Mouse (Mus musculus): Measurements from ENCODE around the gene C1qbp. TPM values are rescaled to one million over a fixed set of nuclear protein-coding genes. Genes with fewer than 3 reads are reported as not detected.

C1qbp gene
- polyA plus RNA-seq, 1 experiment from 2014 or later = 274 TPM

GRCm38 (mm10) chr11:71012743-71013142 lies 29.9 kb upstream of the C1qbp start:
- Histone ChIP-seq H3K9me3 (replicated peaks; ENCODE audit: control insufficient read depth, low read length) (no peaks in the 10 kb centered on the region), H3K36me3 (ENCODE audit: control insufficient read depth, insufficient read depth, low read length) (peaks cover 20% of the 10 kb centered on the region), H3K27me3 (ENCODE audit: control insufficient read depth, insufficient read depth, low read length) (no peaks in the 10 kb centered on the region), H3K4me1 (ENCODE audit: control insufficient read depth, insufficient read depth, low read length) (no peaks in the 10 kb centered on the region), H3K4me2 (no peak overlapping the region), H3K4me3 (ENCODE audit: low read depth, low read length) (no peak overlapping the region), H3K27ac (ENCODE audit: low read depth, low read length) (no peak overlapping the region), H3K9ac (ENCODE audit: low read depth, low read length) (no peak overlapping the region)
- ATAC-seq (replicated peaks; ENCODE audit: insufficient number of reproducible peaks, low FRiP score, low TSS enrichment) = no peak
- WGBS (ENCODE audit: insufficient replicate concordance) = 92% methylated on average over 7 of the region's 7 CpGs

- no peaks in the 10 kb centered on the region for H3K27me3 ChIP-seq (ENCODE audit: control insufficient read depth, insufficient read depth, low read length)
- H3K36me3 ChIP-seq (ENCODE audit: control insufficient read depth, insufficient read depth, low read length) = peaks cover 20% of the 10 kb centered on the region
- H3K4me2 ChIP-seq = no peak overlapping the region
- no peak for ATAC-seq (replicated peaks; ENCODE audit: insufficient number of reproducible peaks, low FRiP score, low TSS enrichment)
- H3K9ac ChIP-seq (ENCODE audit: low read depth, low read length) = no peak overlapping the region
- no peak overlapping the region for H3K4me3 ChIP-seq (ENCODE audit: low read depth, low read length)
- H3K9me3 ChIP-seq (replicated peaks; ENCODE audit: control insufficient read depth, low read length) = no peaks in the 10 kb centered on the region
- no peak overlapping the region for H3K27ac ChIP-seq (ENCODE audit: low read depth, low read length)
- H3K4me1 ChIP-seq (ENCODE audit: control insufficient read depth, insufficient read depth, low read length) = peaks cover under 1% of the 10 kb centered on the region; the same call in 1 of the 2 replicates
- 87% methylated on average over 3 of the region's 3 CpGs for WGBS (ENCODE audit: insufficient replicate concordance)
Measured at GRCm38 (mm10) chr11:71008321-71008720, 25.5 kb upstream of the C1qbp start.

- H3K4me2 ChIP-seq = no peak overlapping the region
- WGBS (ENCODE audit: insufficient replicate concordance) = 80% methylated on average over 7 of the region's 7 CpGs
- no peak overlapping the region for H3K4me3 ChIP-seq (ENCODE audit: low read depth, low read length)
- peaks cover 20% of the 10 kb centered on the region for H3K36me3 ChIP-seq (ENCODE audit: control insufficient read depth, insufficient read depth, low read length)
- no peaks in the 10 kb centered on the region for H3K27me3 ChIP-seq (ENCODE audit: control insufficient read depth, insufficient read depth, low read length)
- no peaks in the 10 kb centered on the region for H3K9me3 ChIP-seq (replicated peaks; ENCODE audit: control insufficient read depth, low read length)
- peaks cover 5% of the 10 kb centered on the region; the same call in 1 of the 2 replicates for H3K4me1 ChIP-seq (ENCODE audit: control insufficient read depth, insufficient read depth, low read length)
- H3K9ac ChIP-seq (ENCODE audit: low read depth, low read length) = no peak overlapping the region
- H3K27ac ChIP-seq (ENCODE audit: low read depth, low read length) = no peak overlapping the region
- ATAC-seq (replicated peaks; ENCODE audit: insufficient number of reproducible peaks, low FRiP score, low TSS enrichment) = no peak
Measured at GRCm38 (mm10) chr11:71007831-71008230, 25.0 kb upstream of the C1qbp start.

GRCm38 (mm10) chr11:71007026-71007425 lies 24.2 kb upstream of the C1qbp start:
- Histone ChIP-seq H3K9ac (ENCODE audit: low read depth, low read length) (no peak overlapping the region), H3K4me1 (ENCODE audit: control insufficient read depth, insufficient read depth, low read length) (peaks cover 10% of the 10 kb centered on the region; the same call in 1 of the 2 replicates), H3K27me3 (ENCODE audit: control insufficient read depth, insufficient read depth, low read length) (no peaks in the 10 kb centered on the region), H3K4me3 (ENCODE audit: low read depth, low read length) (no peak overlapping the region), H3K36me3 (ENCODE audit: control insufficient read depth, insufficient read depth, low read length) (peaks cover 14% of the 10 kb centered on the region), H3K9me3 (replicated peaks; ENCODE audit: control insufficient read depth, low read length) (no peaks in the 10 kb centered on the region), H3K4me2 (no peak overlapping the region), H3K27ac (ENCODE audit: low read depth, low read length) (no peak overlapping the region)
- ATAC-seq (replicated peaks; ENCODE audit: insufficient number of reproducible peaks, low FRiP score, low TSS enrichment) = no peak
- WGBS (ENCODE audit: insufficient replicate concordance) = 90% methylated on average over 6 of the region's 6 CpGs

DNA sequence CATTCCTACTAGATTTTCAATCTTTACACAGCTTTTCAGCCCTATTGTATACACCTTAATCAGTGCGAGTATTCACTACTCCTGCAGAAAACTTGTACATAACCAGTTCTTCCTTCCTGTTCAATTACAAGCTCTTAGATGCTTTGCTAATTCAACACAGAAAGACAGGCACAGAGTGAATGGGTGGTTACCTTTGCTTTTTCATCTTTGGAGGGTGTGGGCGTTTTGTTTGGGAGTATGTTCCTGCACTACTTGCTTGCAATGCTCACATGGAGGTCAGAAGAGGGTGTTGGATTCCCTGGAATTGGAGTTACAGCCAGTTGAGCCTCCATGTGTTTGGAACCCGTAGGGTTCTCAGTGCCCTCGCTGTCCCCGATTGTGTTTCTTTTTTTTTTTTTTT lies 22.2 kb upstream of the C1qbp start:
- no peaks in the 10 kb centered on the region for H3K9me3 ChIP-seq (replicated peaks; ENCODE audit: control insufficient read depth, low read length)
- peaks cover 11% of the 10 kb centered on the region; the same call in 1 of the 2 replicates for H3K4me1 ChIP-seq (ENCODE audit: control insufficient read depth, insufficient read depth, low read length)
- WGBS (ENCODE audit: insufficient replicate concordance) = 54% methylated on average over 5 of the region's 5 CpGs
- H3K36me3 ChIP-seq (ENCODE audit: control insufficient read depth, insufficient read depth, low read length) = peaks cover 7% of the 10 kb centered on the region
- no peak overlapping the region for H3K9ac ChIP-seq (ENCODE audit: low read depth, low read length)
- ATAC-seq (replicated peaks; ENCODE audit: insufficient number of reproducible peaks, low FRiP score, low TSS enrichment) = no peak
- H3K4me3 ChIP-seq (ENCODE audit: low read depth, low read length) = peak overlapping the region; percentile 87
- peak overlapping the region; percentile 59 for H3K4me2 ChIP-seq
- H3K27ac ChIP-seq (ENCODE audit: low read depth, low read length) = no peak overlapping the region
- no peaks in the 10 kb centered on the region for H3K27me3 ChIP-seq (ENCODE audit: control insufficient read depth, insufficient read depth, low read length)

- ATAC-seq (replicated peaks; ENCODE audit: insufficient number of reproducible peaks, low FRiP score, low TSS enrichment) = peak; percentile 98
- Histone ChIP-seq H3K27me3 (ENCODE audit: control insufficient read depth, insufficient read depth, low read length) (no peaks in the 10 kb centered on the region), H3K27ac (ENCODE audit: low read depth, low read length) (peak within 1 kb of the TSS; percentile 86), H3K4me1 (ENCODE audit: control insufficient read depth, insufficient read depth, low read length) (peaks cover 11% of the 10 kb centered on the region; the same call in 1 of the 2 replicates), H3K4me3 (ENCODE audit: low read depth, low read length) (peak within 1 kb of the TSS; percentile 87), H3K9ac (ENCODE audit: low read depth, low read length) (peak within 1 kb of the TSS; percentile 78), H3K4me2 (peak within 1 kb of the TSS; percentile 95), H3K36me3 (ENCODE audit: control insufficient read depth, insufficient read depth, low read length) (peaks cover 6% of the 10 kb centered on the region), H3K9me3 (replicated peaks; ENCODE audit: control insufficient read depth, low read length) (no peaks in the 10 kb centered on the region)
- under 1% methylated on average over 35 of the region's 35 CpGs for WGBS (ENCODE audit: insufficient replicate concordance)
Measured at GRCm38 (mm10) chr11:71004316-71004773, 21.5 kb upstream of the C1qbp start, which contains the start of gene Dhx33. Dhx33 (minus strand) TSS chr11:71004437.

GRCm38 (mm10) chr11:71003611-71004315 lies 20.9 kb upstream of the C1qbp start:
- H3K27me3 ChIP-seq (ENCODE audit: control insufficient read depth, insufficient read depth, low read length) = no peaks in the 10 kb centered on the region
- H3K4me3 ChIP-seq (ENCODE audit: low read depth, low read length) = peak overlapping the region; percentile 87
- no peaks in the 10 kb centered on the region for H3K9me3 ChIP-seq (replicated peaks; ENCODE audit: control insufficient read depth, low read length)
- peak; percentile 71 for ATAC-seq (replicated peaks; ENCODE audit: insufficient number of reproducible peaks, low FRiP score, low TSS enrichment)
- H3K4me1 ChIP-seq (ENCODE audit: control insufficient read depth, insufficient read depth, low read length) = peaks cover 11% of the 10 kb centered on the region; the same call in 1 of the 2 replicates
- H3K27ac ChIP-seq (ENCODE audit: low read depth, low read length) = peak overlapping the region; percentile 86
- H3K4me2 ChIP-seq = peak overlapping the region; percentile 95
- peaks cover 9% of the 10 kb centered on the region; the same call in 1 of the 2 replicates for H3K36me3 ChIP-seq (ENCODE audit: control insufficient read depth, insufficient read depth, low read length)
- H3K9ac ChIP-seq (ENCODE audit: low read depth, low read length) = peak overlapping the region; percentile 78
- under 1% methylated on average over 49 of the region's 49 CpGs for WGBS (ENCODE audit: insufficient replicate concordance)

DNA sequence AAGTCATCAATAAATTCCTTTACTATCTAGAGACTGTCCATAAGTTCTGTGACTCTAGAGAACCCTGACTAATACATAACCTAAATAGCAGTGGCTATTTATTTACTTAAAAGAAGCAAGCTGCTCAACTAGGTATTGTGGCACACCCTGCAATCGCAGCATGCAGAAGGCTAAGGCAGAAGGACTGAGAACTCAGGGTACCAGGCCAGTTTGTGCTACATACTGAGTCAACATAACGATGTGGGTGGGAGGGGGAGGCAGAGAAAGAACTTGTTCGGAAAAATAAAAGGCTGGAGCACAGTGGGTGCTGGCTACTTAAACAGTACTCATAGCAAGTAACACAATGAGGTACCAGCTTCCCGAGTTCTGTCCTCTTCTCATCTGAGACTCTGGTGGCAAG lies 18.3 kb upstream of the C1qbp start:
- no peak overlapping the region for H3K9ac ChIP-seq (ENCODE audit: low read depth, low read length)
- no peak overlapping the region for H3K27ac ChIP-seq (ENCODE audit: low read depth, low read length)
- H3K36me3 ChIP-seq (ENCODE audit: control insufficient read depth, insufficient read depth, low read length) = peaks cover 11% of the 10 kb centered on the region; the same call in 1 of the 2 replicates
- H3K27me3 ChIP-seq (ENCODE audit: control insufficient read depth, insufficient read depth, low read length) = no peaks in the 10 kb centered on the region
- WGBS (ENCODE audit: insufficient replicate concordance) = 86% methylated on average over 4 of the region's 4 CpGs
- no peak overlapping the region for H3K4me2 ChIP-seq
- peaks cover 11% of the 10 kb centered on the region; the same call in 1 of the 2 replicates for H3K4me1 ChIP-seq (ENCODE audit: control insufficient read depth, insufficient read depth, low read length)
- no peaks in the 10 kb centered on the region for H3K9me3 ChIP-seq (replicated peaks; ENCODE audit: control insufficient read depth, low read length)
- H3K4me3 ChIP-seq (ENCODE audit: low read depth, low read length) = no peak overlapping the region
- ATAC-seq (replicated peaks; ENCODE audit: insufficient number of reproducible peaks, low FRiP score, low TSS enrichment) = no peak
